Mouse (Mus musculus) kidney, adult 2 months (tissue): ENCODE results near the gene Ttc7.

Experiments
- CTCF ChIP-seq: fragments of 200-500 bp; conservative IDR thresholded peaks from 2 replicates; pipeline ENCODE4 v1.5.1; 2011; ENCODE audit warnings: low read depth, mild to moderate bottlenecking, control low read depth, low read length, moderate library complexity, mixed read lengths; ENCODE audit not compliant: insufficient read depth, insufficient read length
- POLR2A ChIP-seq: fragments of 200-500 bp; IDR thresholded peaks from one replicate; pipeline ENCODE4 v1.6.1; 2011; ENCODE audit warnings: low read depth, low read length, control low read depth

DNA sequence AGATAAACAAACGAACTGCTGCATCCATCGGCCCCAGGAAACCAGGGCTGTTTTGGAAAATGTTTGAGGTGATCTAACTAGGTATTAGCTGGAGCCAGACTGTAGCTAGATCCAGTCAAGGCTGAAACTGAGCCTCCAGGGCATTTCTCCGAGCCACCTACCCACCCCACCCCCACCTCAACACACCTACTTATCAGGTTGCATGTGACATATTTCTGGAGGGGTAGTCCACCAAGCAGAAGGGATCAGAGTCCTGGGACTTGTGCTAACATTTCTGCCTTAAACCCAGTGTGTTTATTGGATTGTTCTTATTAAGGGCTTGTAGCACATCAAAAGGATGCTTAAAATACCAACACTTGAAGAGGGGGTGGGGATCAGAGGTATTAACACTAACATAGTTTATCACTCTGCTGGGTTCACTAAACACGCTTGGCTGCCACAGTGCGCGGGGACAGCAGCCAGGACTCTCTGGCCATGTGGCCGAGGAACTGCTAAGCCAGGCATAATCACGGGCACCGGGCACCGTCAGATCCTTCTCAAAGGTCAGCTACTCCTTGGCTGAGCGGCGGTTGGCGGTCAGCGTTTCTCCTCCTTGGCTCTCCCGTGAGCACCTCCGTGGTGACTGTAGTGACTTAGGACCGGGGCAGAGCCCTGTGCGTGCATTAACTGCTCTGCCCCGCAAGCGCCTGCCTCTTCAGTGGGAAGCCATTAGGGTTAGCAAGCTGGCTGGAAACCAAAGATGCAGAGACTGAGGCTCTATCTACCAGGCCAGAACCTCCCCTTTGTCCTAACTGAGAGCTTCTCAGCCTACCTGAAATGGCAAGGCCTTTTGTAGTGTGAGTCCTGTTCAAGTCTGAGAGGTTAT lies 68.8 kb downstream of the Ttc7 start:
- TF ChIP-seq CTCF (no peak), POLR2A (no peak)
